Mouse (Mus musculus) G1E-ER4 (cell line): ENCODE data around the gene Adgrl1. TPM values are rescaled to one million over a fixed set of nuclear protein-coding genes. Genes with fewer than 3 reads are reported as not detected.

Experiments
- GATA1 ChIP-seq: IDR thresholded peaks from one replicate; pipeline ENCODE4 v1.8.0; 2012; ENCODE audit warnings: low read length, inconsistent platforms
- polyA plus RNA-seq: library from polyadenylated mRNA; stranded (reverse); fragments of >175 nt; gene quantifications from 2 replicates; pipeline ENCODE4 v1.2.3, GENCODE M21; 2012

Gene Adgrl1
- polyA plus RNA-seq, 1 experiment: 28.6 TPM

- no peak for TF ChIP-seq GATA1
These were observed 24.7 kb downstream of the Adgrl1 start for GRCm38 (mm10) chr8:83924585-83924984.

DNA sequence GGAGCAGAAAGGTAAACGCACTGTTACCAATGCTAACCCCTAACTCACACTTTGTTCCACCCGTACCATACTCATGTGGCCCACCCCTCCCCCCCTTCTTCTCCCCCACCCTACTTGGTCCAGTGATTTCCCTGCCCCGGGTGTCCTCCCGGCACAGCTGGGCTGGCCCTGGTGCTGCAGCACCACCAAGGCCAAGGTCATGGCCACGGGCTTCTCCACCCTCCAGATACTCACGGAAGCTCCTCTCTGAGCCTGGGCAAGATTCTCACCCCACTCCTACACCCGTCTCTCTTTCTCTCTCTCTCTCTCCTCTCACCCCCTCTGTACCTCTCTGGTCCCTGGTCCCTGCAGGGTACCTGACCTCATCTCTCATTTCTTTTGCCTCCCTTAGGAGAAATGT is 26.4 kb downstream of the Adgrl1 start:
- no peak for TF ChIP-seq GATA1

DNA sequence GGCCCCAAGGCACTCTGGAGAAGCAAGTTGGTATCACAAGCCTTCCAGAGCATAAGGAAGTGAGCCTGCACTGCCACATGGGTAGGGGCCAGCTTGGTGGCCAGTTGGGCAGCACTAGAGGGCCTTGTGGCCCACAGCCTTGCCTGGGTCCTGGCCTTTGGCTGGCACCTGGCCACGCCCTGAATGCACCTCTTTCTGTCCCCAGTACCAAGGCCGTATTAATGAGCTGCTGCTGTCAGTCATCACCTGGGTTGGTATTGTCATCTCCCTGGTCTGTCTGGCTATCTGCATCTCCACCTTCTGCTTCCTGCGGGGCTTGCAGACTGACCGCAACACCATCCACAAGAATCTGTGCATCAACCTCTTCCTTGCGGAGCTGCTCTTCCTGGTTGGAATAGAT is 34.3 kb downstream of the Adgrl1 start:
- no peak for TF ChIP-seq GATA1

GRCm38 (mm10) chr8:83934994-83935393 is 35.1 kb downstream of the Adgrl1 start:
- TF ChIP-seq GATA1: no peak

- TF ChIP-seq GATA1: no peak
These were observed 35.5 kb downstream of the Adgrl1 start for GRCm38 (mm10) chr8:83935435-83935834.

- TF ChIP-seq GATA1: no peak
These were observed 37.7 kb downstream of the Adgrl1 start for GRCm38 (mm10) chr8:83937645-83938044.

DNA sequence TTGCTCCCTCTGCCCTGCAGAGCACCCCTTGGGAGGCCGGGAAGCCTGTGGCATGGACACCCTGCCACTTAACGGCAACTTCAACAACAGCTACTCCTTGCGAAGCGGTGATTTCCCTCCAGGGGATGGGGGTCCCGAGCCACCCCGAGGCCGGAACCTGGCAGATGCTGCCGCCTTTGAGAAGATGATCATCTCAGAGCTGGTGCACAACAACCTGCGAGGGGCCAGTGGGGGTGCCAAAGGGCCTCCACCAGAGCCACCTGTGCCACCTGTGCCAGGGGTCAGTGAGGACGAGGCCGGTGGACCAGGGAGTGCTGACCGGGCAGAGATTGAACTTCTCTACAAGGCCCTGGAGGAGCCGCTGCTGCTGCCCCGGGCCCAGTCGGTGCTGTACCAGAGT is 38.4 kb downstream of the Adgrl1 start:
- TF ChIP-seq GATA1: no peak

DNA sequence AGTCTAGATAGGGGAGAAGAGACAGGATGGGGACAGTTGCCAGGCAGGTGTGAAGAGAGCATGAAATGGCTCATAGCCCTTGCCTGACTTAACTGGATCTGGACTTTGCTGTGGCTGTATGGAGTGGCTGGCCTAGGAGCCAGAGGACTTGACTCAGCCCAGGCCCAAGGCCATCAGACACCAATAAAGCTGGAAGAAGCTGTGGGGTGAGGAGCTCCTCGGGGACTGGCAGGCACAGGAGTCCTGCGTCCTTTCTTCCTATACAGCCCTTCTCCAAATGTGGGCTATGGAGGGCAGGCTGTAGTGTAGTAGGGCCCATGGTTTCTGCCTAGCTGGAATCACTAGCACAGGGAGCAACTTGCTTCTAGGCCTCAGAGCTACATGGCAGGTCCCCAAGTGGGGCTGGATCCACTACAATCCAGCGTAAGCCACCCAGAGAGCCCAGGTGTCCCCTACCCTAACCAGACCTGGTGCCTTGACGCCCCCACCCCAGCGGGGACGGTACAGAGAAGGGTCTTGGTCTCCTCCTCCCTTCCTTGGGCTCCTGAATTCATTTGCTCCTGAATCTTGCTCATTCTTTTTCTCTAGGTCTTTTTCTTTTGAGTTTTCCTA is 41.3 kb downstream of the Adgrl1 start:
- no peak for TF ChIP-seq GATA1

DNA sequence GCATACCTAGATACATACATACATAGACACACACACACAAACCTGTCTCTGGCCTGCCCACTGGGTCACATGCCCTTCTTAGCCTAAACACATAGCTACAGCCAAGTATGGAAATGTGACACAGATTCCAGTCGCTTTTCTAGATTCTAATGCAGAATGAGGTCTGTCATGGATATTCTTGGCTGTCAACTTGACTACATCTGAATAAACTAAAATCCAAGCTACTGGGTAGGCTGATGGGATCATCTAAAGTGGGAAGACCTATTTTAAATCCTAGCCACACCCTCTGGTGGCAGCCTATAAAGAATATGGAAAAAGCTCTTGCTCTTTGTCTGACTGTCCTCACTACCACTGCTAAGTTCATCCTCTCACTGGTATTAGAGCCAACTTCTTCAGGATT is 42.5 kb downstream of the Adgrl1 start:
- no peak for TF ChIP-seq GATA1

- no peak for TF ChIP-seq GATA1
These were observed 45.6 kb downstream of the Adgrl1 start for GRCm38 (mm10) chr8:83945540-83945939.

- TF ChIP-seq GATA1: no peak
These were observed 54.8 kb downstream of the Adgrl1 start for GRCm38 (mm10) chr8:83954749-83955105.

DNA sequence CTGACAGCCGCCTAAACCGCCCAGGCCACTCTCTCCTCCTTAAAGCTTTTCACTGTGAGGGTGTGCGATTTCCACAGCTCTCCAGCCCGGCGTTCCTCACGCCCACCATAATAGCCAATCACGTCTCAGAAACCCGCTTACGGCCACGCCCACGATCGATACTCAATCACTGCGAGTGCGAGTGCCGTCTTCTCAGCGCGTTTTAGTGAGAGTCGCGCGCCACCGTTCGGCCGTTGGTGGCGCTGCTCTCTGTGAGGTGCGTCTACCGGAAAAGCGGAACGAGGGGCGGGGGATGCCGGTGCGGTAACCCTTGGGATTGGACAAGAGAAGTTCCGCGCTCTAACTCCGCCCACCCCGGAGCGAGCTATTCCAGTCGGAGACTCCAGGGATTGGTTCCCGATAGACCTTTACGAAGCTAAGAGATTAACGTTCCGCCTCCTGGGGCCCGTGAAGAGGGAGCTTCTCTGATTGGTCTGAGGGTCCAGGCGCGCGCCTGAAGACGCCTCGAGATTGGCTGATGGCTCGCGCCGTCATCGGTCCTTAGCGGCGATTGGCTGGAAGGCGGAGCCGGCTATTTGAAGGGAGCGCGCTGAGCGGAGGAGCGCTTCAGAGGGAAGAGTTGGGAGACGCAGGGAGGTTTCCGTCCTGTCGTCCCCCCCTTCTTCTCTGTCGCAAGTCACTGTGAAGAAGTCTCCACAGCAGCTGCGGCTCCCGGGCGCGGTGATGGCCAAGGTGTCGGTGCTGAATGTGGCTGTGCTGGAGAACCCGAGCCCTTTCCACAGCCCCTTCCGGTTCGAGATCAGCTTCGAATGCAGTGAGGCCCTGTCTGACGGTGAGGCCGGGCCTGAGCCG is 55.4 kb downstream of the Adgrl1 start, which contains the start of the genes Gm10644 and Asf1b:
Gm10644 (minus strand) TSS at position 100 of the 852 bp plus-strand sequence.
Asf1b (plus strand) TSS at position 402 of the 852 bp plus-strand sequence.
- no peak for TF ChIP-seq GATA1

DNA sequence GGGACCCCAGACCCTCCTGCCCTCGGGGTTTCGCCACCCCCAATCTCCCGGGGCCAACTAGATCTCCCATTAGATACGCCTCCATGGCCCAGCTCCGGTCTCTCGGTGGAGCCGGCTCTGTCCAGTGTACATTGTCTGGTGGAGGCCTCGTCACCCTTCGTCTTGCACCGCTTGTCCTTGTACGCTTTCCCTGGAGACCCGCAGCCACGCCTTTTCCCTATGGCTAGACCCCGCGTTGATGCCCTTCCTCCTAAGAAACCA is 56.0 kb downstream of the Adgrl1 start:
- no peak for TF ChIP-seq GATA1

GRCm38 (mm10) chr8:83956789-83957188 is 56.9 kb downstream of the Adgrl1 start:
- no peak for TF ChIP-seq GATA1

- TF ChIP-seq GATA1: no peak
These were observed 64.3 kb downstream of the Adgrl1 start for GRCm38 (mm10) chr8:83964015-83964765.

DNA sequence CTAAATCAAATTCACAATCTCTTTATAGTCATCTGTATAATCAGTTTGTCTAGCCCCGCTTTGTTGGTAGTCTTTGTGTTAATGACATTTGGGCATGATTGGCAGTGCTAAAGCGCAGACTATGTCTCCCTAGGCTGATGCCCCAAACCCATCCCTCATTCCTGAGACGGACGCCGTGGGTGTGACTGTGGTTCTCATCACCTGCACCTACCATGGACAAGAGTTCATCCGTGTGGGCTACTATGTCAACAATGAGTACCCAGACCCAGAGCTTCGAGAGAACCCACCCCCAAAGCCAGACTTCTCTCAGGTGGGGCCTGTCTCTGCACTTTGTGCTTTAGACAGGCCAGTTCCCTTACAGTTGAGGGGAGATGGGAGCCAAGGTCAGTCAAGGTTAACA is 67.8 kb downstream of the Adgrl1 start:
- no peak for TF ChIP-seq GATA1
